Mouse (Mus musculus): ENCODE measurements around the gene Olfr761. TPM values are rescaled to one million over a fixed set of nuclear protein-coding genes. Genes with fewer than 3 reads are reported as not detected.
"Not testable (repeated sequence)": the region's sequence is repeated elsewhere in the genome, so short reads cannot be mapped to it uniquely, and the experiment has no call there.

The Olfr761 gene
- not detected in 2 replicates for polyA plus RNA-seq (2016; fragmentation: Nextera tagmentation; extraction: Ambion mirVana)

DNA sequence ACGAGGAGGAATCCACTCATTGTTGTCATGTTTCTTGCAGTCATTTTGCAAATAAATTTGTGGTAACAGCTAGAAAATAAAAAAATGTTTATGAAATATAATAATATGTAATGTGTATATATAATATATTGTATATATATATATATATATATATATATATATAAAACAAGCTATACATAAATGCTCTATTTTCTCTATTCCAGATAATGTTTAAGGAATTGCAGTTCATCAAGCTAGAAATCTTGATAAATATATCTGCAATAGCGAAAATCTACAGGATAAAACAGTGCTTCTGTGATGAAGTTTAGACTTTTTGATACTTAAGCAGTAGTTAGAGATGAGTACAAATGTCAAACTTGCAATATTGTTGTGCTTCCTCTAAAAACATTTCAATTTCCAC, at the start of gene Olfr761:
Gene Olfr761 (minus strand): TSS at position 101 of the 400 bp plus-strand sequence.
- no peaks in the 10 kb centered on the region for H3K4me1 ChIP-seq
- no peak within 1 kb of the TSS for H3K27ac ChIP-seq (replicated peaks)
- no peak within 1 kb of the TSS for H3K4me3 ChIP-seq
- H3K9me3 ChIP-seq (replicated peaks), result no peaks in the 10 kb centered on the region
- WGBS, result 77% methylated on average over 2 of the region's 2 CpGs
- no peaks in the 10 kb centered on the region for H3K36me3 ChIP-seq
- DNase-seq (ENCODE audit: low spot score), result no peak
- H3K27me3 ChIP-seq (ENCODE audit: low read depth, poor library complexity, severe bottlenecking), result no peaks in the 10 kb centered on the region

DNA sequence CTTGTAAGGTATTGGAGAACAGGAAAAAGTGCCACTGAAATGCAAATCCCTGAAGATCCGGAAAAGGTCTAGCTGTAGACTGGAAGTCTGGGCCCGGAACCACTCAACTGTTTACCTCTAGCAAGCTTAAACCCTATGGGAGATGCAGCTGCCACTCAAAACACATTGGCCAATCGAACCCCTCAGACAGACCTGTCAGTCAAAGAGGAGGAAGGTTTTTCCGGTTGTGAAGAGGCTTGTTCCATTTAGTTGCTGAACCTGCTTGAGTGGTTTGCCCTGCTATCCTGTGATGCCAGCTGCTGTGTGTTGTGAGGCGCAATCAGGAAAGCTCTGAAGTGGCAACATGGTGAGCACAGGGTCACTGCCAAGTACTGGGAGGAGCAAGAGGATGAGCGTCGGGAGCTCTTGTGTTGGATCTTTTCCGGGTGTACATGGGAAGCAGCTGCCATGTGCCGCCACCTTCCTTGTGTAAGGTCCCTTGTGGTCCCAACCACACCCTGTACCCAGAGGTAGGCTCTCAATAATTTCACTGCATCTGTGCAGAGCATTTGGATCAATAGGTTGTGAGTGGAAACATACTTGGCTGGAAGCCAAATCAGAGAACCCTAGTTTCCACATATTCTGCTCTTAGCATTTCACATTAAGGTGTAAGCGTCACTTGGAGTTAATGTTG, 42.9 kb upstream of the Olfr761 start:
- H3K4me1 ChIP-seq, result no peaks in the 10 kb centered on the region
- H3K27me3 ChIP-seq (ENCODE audit: low read depth, poor library complexity, severe bottlenecking), result no peaks in the 10 kb centered on the region
- no peak for DNase-seq (ENCODE audit: low spot score)
- H3K36me3 ChIP-seq, result no peaks in the 10 kb centered on the region
- 69% methylated on average over 10 of the region's 10 CpGs for WGBS
- no peak overlapping the region for H3K4me3 ChIP-seq
- H3K27ac ChIP-seq (replicated peaks), result no peak overlapping the region
- no peaks in the 10 kb centered on the region for H3K9me3 ChIP-seq (replicated peaks)

- no peak for DNase-seq (ENCODE audit: low spot score)
- Histone ChIP-seq H3K9me3 (replicated peaks) (no peaks in the 10 kb centered on the region), H3K4me3 (no peak overlapping the region), H3K36me3 (no peaks in the 10 kb centered on the region), H3K4me1 (no peaks in the 10 kb centered on the region), H3K27me3 (ENCODE audit: low read depth, poor library complexity, severe bottlenecking) (no peaks in the 10 kb centered on the region), H3K27ac (replicated peaks) (no peak overlapping the region)
- 55% methylated on average over 3 of the region's 3 CpGs for WGBS
Measured at GRCm38 (mm10) chr17:37990453-37990961, 37.6 kb upstream of the Olfr761 start.

- H3K9me3 ChIP-seq (replicated peaks), result no peaks in the 10 kb centered on the region
- H3K4me3 ChIP-seq, result no peak overlapping the region
- no peaks in the 10 kb centered on the region for H3K27me3 ChIP-seq (ENCODE audit: low read depth, poor library complexity, severe bottlenecking)
- no peaks in the 10 kb centered on the region for H3K4me1 ChIP-seq
- 84% methylated on average over 3 of the region's 3 CpGs for WGBS
- DNase-seq (ENCODE audit: low spot score), result no peak
- no peak overlapping the region for H3K27ac ChIP-seq (replicated peaks)
- H3K36me3 ChIP-seq, result no peaks in the 10 kb centered on the region
Measured at GRCm38 (mm10) chr17:37973591-37973990, 20.7 kb upstream of the Olfr761 start.

GRCm38 (mm10) chr17:37920248-37920647, 32.6 kb downstream of the Olfr761 start, which contains the start of gene Olfr128:
Gene Olfr128, plus strand, starts transcription at chr17:37920548.
- no peaks in the 10 kb centered on the region for H3K36me3 ChIP-seq
- no peak within 1 kb of the TSS for H3K4me3 ChIP-seq
- no peak within 1 kb of the TSS for H3K27ac ChIP-seq (replicated peaks)
- no peaks in the 10 kb centered on the region for H3K4me1 ChIP-seq
- no peak for DNase-seq (ENCODE audit: low spot score)
- no peaks in the 10 kb centered on the region for H3K9me3 ChIP-seq (replicated peaks)
- H3K27me3 ChIP-seq (ENCODE audit: low read depth, poor library complexity, severe bottlenecking), result no peaks in the 10 kb centered on the region

DNA sequence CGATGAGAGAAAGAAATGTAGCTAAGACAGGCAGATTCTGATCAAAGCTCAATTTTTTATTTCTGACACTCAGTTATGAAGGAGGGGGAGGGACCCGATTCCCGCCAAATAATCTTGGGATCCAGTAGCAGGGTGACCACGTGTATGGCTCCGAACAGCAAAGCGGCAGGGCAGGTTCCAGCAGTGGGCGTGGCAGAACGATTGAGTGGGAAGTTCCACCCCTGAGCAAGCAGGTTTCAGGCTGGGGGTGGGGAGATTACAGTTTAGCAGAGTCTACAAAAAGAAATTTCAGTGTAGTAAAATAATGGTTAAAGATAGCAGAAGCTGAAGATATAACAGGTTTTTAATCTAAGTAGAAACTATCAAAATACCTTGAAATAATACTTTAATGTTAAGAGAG, 46.1 kb downstream of the Olfr761 start:
- not testable (repeated sequence) for H3K9me3 ChIP-seq (replicated peaks)

More for the DNA sequence above, 46.1 kb downstream of the Olfr761 start:
- not testable (repeated sequence) for H3K36me3 ChIP-seq; H3K4me3 ChIP-seq; H3K4me1 ChIP-seq; H3K27ac ChIP-seq (replicated peaks); DNase-seq (ENCODE audit: low spot score); H3K27me3 ChIP-seq (ENCODE audit: low read depth, poor library complexity, severe bottlenecking)
- 79% methylated on average over 8 of the region's 8 CpGs for WGBS

Other genes starting within 250 kb of the Olfr761 start
- not detected in 2 replicates for gene Olfr120, start 231.3 kb downstream of the Olfr761 start, polyA plus RNA-seq (2016; fragmentation: Nextera tagmentation; extraction: Ambion mirVana)
- gene Olfr121, start 204.2 kb downstream of the Olfr761 start, polyA plus RNA-seq (2016; fragmentation: Nextera tagmentation; extraction: Ambion mirVana), result not detected in 2 replicates
- gene Olfr122, start 184.5 kb downstream of the Olfr761 start, polyA plus RNA-seq (2016; fragmentation: Nextera tagmentation; extraction: Ambion mirVana), result not detected in 2 replicates
- gene Olfr123, start 159.6 kb downstream of the Olfr761 start, polyA plus RNA-seq (2016; fragmentation: Nextera tagmentation; extraction: Ambion mirVana), result not detected in 2 replicates
- gene Olfr124, start 153.2 kb downstream of the Olfr761 start, polyA plus RNA-seq (2016; fragmentation: Nextera tagmentation; extraction: Ambion mirVana), result not detected in 2 replicates
- not detected in 2 replicates for gene Olfr125, start 120.1 kb downstream of the Olfr761 start, polyA plus RNA-seq (2016; fragmentation: Nextera tagmentation; extraction: Ambion mirVana)
- not detected in 2 replicates for gene Olfr126, start 105.6 kb downstream of the Olfr761 start, polyA plus RNA-seq (2016; fragmentation: Nextera tagmentation; extraction: Ambion mirVana)
- not detected in 2 replicates for gene Olfr127, start 52.6 kb downstream of the Olfr761 start, polyA plus RNA-seq (2016; fragmentation: Nextera tagmentation; extraction: Ambion mirVana)
- gene Olfr128, start 32.5 kb downstream of the Olfr761 start, polyA plus RNA-seq (2016; fragmentation: Nextera tagmentation; extraction: Ambion mirVana), result not detected in 2 replicates
- not detected in 2 replicates for gene Olfr129, start 107.0 kb upstream of the Olfr761 start, polyA plus RNA-seq (2016; fragmentation: Nextera tagmentation; extraction: Ambion mirVana)
- gene Olfr130, start 110.8 kb upstream of the Olfr761 start, polyA plus RNA-seq (2016; fragmentation: Nextera tagmentation; extraction: Ambion mirVana), result not detected in 2 replicates
- not detected in 2 replicates for gene Olfr131, start 135.6 kb upstream of the Olfr761 start, polyA plus RNA-seq (2016; fragmentation: Nextera tagmentation; extraction: Ambion mirVana)
- not detected in 2 replicates for gene Olfr132, start 181.4 kb upstream of the Olfr761 start, polyA plus RNA-seq (2016; fragmentation: Nextera tagmentation; extraction: Ambion mirVana)
- gene Olfr133, start 192.2 kb upstream of the Olfr761 start, polyA plus RNA-seq (2016; fragmentation: Nextera tagmentation; extraction: Ambion mirVana), result not detected in 2 replicates
- gene Olfr134, start 218.3 kb upstream of the Olfr761 start, polyA plus RNA-seq (2016; fragmentation: Nextera tagmentation; extraction: Ambion mirVana), result not detected in 2 replicates